Mouse (Mus musculus) retina, postnatal 1 day (tissue): ENCODE measurements around the gene Olfr961.
A peak's percentile ranks its signal among the peaks of the same experiment; 100 is the strongest.

ENCODE experiments used
- DNase-seq: peaks from one replicate; pipeline ENCODE4 v3.0.0-alpha.2; 2012

The Olfr961 gene

DNA sequence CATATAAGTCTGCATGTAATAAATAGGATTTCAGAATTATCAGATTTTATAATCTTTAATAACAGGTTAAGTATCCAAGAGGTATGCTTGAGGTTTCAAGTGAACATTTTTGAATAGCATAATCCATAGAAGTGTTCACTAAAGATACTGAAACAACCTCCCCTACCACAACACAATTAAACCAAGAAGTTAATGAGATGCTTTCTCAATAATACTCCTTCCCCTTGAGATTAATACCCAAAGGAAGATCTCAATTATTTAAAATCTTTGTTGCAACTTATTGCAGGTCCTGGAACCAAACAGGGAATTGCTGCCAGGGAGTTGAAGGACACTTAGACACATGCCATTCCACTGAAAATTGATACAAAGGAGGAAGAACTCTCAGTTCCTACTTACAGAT, at the start of gene Olfr961:
Gene Olfr961, plus strand, starts transcription at position 301 of the 400 bp plus-strand sequence.
- no peak for DNase-seq

GRCm38 (mm10) chr9:39602536-39603332, 42.2 kb upstream of the Olfr961 start:
- peak; percentile 67 for DNase-seq

GRCm38 (mm10) chr9:39603333-39603845, 41.5 kb upstream of the Olfr961 start:
- DNase-seq, result peak; percentile 58

DNA sequence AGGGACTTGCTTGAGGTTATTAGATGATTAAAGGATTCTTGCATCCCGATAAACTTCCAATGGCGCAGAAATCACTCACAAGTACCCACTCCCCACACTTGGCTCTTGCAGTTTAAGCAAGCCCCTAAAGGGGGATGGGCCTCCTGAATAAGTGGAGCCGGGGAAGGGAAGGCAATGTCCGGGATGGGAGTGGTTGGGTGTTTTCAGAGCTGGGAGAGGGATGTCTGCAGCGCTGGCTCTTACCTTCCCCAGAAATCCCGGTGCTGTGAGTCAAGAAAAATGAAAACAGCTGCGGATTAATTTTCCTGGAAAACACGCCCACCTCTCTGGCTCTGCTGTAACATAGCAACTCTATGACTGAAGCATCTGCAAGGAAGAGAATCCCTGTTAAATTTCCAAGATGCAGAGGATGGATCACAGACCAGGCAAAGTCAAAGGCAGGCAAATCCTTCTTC, 40.9 kb upstream of the Olfr961 start, which contains the start of gene AW551984:
Gene AW551984, minus strand, starts transcription at position 405 of the 455 bp plus-strand sequence.
- DNase-seq, result peak; percentile 48

- DNase-seq, result no peak
Measured at GRCm38 (mm10) chr9:39608497-39608896, 36.4 kb upstream of the Olfr961 start.

DNA sequence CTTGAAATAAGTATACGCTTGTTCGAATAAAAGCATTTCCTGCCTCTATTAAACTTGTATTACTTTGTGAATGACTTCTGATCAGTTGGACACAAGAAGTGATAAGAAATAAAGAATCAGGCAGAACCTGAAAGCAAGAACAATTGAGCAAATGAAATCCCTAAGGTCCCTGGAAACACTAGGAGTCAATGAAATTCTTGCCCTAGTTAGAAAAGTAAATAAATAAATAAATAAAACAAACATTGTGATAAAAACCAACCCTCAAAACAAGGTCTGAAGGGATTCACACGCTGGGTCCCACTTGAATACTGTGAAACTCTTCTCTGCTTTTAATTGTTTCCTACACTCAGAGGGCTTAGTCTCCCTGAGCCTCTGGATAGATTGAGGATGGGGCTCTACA, 34.5 kb upstream of the Olfr961 start, which contains the start of gene Olfr148:
Gene Olfr148, plus strand, starts transcription at position 301 of the 400 bp plus-strand sequence.
- DNase-seq, result no peak

- DNase-seq, result peak; percentile 7
Measured at GRCm38 (mm10) chr9:39611953-39612352, 32.9 kb upstream of the Olfr961 start.

GRCm38 (mm10) chr9:39621073-39621472, 23.8 kb upstream of the Olfr961 start, which contains the start of gene Olfr960:
Gene Olfr960 (plus strand): TSS chr9:39621373.
- no peak for DNase-seq

DNA sequence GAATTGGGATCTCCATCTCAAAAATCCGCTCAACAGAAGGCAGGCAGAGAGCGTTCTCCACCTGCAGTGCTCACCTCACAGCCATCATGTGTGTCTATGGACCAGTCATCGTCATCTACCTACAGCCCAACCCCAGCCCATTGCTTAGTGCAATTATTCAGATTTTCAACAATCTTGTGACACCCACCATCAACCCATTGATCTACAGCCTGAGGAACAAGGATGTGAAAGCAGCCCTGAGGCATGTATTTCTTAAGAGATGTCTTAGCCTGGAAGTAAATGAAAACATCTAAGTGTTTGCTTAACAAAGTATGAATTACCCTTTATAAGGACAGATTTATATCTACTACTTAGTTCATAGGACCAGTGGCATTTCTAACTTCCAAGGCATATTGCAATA, 21.1 kb upstream of the Olfr961 start:
- no peak for DNase-seq

DNA sequence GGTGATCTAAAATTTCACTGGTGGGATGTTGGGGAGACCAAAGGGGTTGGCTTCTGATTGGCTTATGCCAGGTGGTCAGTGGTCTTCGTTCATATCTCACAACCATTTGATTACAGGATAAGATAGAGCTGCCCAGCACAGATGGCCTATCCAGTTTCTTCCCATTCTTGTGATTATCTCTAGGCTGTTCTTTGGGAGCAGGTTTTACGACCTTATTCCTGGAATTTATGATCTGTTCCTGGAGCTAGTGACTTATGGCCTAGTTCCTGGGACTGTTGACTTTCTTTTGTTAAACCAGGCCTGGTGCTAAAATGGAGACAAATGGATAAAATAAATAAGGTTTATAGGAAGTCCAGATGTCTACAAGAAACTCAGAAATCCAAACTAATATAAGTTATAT, 20.2 kb upstream of the Olfr961 start:
- DNase-seq, result no peak

- DNase-seq, result no peak
Measured at GRCm38 (mm10) chr9:39629069-39629468, 15.8 kb upstream of the Olfr961 start.

DNA sequence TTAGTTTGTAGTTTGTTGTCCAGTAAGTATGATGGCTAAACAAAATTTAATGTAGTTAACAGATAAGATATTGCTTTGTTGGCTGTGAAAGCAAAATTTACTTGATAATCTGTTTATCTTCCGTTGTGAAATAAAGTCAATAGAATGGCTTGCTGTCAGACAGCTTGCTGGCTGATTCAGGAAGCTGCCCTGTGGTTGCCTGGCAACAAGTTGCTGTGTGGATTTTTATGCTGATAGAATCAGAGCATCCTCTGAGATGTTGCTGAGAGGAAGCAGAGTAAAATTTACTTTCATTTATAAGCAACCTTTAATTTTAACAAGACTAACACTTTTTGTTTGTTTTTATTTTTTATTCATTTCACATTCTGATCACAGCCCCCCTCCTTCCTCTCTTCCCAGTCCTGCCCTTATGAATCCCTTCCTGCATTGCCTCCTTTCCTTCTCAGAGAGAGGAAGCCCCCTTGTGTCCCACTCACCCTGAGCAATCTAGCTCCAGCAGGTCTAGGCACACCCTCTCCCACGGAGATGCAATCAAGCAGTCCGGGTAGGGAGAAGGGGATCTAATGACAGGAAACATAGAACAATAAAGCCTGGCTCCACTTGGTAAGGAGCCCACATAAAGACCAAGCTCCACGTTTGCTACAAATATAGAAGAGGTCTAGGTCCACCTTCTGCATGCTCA, 10.8 kb upstream of the Olfr961 start:
- no peak for DNase-seq

DNA sequence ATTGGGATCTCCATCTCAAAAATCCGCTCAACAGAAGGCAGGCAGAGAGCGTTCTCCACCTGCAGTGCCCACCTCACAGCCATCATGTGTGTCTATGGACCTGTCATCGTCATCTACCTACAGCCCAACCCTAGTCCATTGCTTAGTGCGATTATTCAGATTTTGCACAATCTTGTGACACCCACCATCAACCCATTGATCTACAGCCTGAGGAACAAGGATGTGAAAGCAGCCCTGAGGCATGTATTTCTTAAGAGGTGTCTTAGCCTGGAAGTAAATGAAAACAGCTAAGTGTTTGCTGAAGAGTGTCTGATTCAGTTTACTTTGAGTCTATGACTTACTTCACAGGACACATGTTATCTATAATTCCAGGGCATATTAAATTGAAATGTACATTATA, 2.5 kb downstream of the Olfr961 start:
- DNase-seq, result no peak

GRCm38 (mm10) chr9:39654756-39655396, 10.0 kb downstream of the Olfr961 start:
- DNase-seq, result peak; percentile 31

DNA sequence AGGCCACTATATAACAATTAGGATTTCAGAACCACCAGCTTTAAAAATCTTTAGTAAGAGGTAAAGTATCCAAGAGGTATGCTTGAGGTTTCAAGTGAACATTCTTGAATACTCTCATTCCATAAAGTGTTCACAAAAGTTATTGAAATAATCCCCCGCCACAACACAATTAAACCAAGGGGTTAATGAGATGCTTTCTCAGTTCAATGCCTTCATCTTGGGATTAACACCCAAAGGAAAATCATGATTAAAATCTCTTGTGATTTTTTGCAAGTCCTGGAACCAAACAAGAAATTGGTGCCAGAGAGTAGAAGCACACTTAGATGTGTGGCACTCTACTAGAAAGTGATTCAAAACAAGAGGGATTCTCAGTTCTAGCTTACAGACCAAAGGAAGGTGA, 22.0 kb downstream of the Olfr961 start, which contains the start of gene Olfr963:
Gene Olfr963, plus strand, starts transcription at position 301 of the 400 bp plus-strand sequence.
- DNase-seq, result no peak

DNA sequence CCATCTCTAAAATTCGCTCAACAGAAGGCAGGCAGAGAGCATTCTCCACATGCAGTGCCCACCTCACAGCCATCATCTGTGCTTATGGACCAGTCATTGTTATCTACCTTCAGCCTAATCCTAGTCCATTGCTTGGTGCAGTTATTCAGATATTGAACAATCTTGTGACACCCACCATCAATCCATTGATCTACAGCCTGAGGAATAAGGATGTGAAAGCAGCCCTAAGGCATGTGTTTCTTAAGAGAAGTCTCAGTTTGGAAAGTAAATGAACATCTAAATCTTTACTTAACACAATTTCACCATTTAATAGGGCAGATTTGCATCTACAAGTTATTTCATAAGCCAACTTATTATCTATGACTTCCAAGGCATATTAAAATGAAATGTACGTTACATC, 24.8 kb downstream of the Olfr961 start:
- no peak for DNase-seq

- no peak for DNase-seq
Measured at GRCm38 (mm10) chr9:39674820-39675219, 29.9 kb downstream of the Olfr961 start.

DNA sequence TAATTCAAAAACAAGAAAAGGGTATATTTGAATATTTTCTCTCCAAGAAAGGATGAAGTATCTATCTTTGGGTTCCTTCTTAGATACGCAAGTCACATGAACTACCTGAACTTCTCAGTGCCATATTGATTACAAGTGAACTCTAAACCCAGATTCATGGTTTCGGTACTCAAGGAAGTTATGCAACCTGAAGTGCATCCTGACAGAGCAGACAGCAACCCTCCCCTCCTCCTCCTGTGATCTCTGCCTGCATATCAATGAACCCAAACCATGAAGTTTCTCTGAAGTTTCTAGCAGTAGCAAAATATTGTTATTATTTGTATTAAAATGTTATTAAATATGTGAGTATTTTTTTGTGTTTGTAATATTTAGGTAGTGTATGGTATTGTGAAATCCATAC, 33.7 kb downstream of the Olfr961 start:
- DNase-seq, result no peak

DNA sequence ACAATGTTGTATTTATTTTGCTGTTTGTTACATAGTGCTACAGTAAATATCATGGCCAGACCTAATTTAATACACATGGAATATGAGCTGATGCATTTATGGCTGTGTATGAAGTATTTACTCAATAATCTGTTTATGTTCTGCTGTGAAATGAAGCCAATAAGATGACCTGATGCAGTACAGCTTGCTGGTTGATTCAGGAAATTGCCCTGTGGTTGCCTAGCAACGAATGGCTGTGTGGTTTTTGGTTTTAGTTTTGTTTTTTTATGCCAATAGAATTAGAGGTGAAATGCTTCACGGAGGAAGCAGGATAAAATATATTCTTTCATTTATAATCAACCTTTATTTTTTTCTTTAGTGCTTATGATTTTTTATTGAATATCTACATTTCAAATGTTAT, 34.4 kb downstream of the Olfr961 start:
- no peak for DNase-seq
